Mouse (Mus musculus) midbrain, embryonic 10.5 days (tissue): ENCODE results near the gene Tmtc1. TPM values are rescaled to one million over a fixed set of nuclear protein-coding genes. Genes with fewer than 3 reads are reported as not detected.

Experiments used
- DNase-seq: peaks from one replicate; pipeline ENCODE4 v3.0.0-alpha.2; 2017; ENCODE audit warnings: low spot score
- H3K27ac ChIP-seq: fragments of 300-500 bp; sonication (generic); replicated peaks from 2 replicates; pipeline ENCODE4 v1.5.1; 2016; ENCODE audit warnings: mild to moderate bottlenecking
- H3K27me3 ChIP-seq: fragments of 300-500 bp; sonication (generic); 2 replicates; pipeline ENCODE4 v1.6.1; 2016; ENCODE audit warnings: low read depth, mild to moderate bottlenecking; ENCODE audit not compliant: poor library complexity, severe bottlenecking
- H3K36me3 ChIP-seq: fragments of 300-500 bp; sonication (generic); 2 replicates; pipeline ENCODE4 v1.6.1; 2016; ENCODE audit warnings: mild to moderate bottlenecking, moderate library complexity
- H3K4me1 ChIP-seq: fragments of 300-500 bp; sonication (generic); 2 replicates; pipeline ENCODE4 v1.6.1; 2016
- H3K4me3 ChIP-seq: fragments of 300-500 bp; sonication (generic); 2 replicates; pipeline ENCODE4 v1.5.1; 2016; ENCODE audit warnings: mild to moderate bottlenecking, moderate library complexity
- H3K9me3 ChIP-seq: fragments of 300-500 bp; sonication (generic); replicated peaks from 2 replicates; pipeline ENCODE4 v1.6.1; 2016; ENCODE audit warnings: mild to moderate bottlenecking
- WGBS: fragments of 180-500 bp; shearing (Covaris S2); methylation state at CpG from one replicate; pipeline ENCODE4 v1.1.7; 2016; 5-methylcytosine and 5-hydroxymethylcytosine counted together
- polyA plus RNA-seq: library from polyadenylated mRNA; unstranded; fragments of >200 nt; fragmentation: Nextera tagmentation; extraction: Ambion mirVana; gene quantifications from 2 replicates; pipeline ENCODE4 v1.2.1, GENCODE M21; 2016

Gene Tmtc1
- polyA plus RNA-seq, 1 experiment from 2014 or later, result 0.57 TPM

DNA sequence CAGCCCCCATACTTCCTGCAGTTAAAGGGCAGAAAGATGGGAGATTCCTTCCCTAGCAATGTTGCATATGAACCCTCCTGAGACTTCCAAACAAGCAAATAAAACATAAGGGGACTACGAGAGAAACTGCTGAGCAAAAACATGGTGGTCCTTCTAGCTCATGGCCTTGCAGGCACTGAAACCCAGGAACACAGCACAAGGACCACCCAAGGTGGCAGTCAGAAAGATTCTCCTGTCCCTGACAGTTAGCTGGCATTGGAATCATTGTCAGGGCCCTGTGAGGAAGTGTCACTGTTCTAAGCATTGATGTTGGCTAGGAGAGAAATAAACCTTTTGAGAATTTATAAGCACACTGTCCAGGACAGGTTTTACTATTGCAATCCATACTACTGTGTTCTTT lies 56.2 kb downstream of the Tmtc1 start:
- H3K4me3 ChIP-seq, result no peak overlapping the region
- H3K27me3 ChIP-seq, result no peaks in the 10 kb centered on the region
- no peaks in the 10 kb centered on the region for H3K9me3 ChIP-seq
- no peak overlapping the region for H3K27ac ChIP-seq
- peaks cover 15% of the 10 kb centered on the region for H3K4me1 ChIP-seq
- no peaks in the 10 kb centered on the region for H3K36me3 ChIP-seq
- 66% methylated on average over 1 of the region's 1 CpGs for WGBS
- DNase-seq, result no peak

DNA sequence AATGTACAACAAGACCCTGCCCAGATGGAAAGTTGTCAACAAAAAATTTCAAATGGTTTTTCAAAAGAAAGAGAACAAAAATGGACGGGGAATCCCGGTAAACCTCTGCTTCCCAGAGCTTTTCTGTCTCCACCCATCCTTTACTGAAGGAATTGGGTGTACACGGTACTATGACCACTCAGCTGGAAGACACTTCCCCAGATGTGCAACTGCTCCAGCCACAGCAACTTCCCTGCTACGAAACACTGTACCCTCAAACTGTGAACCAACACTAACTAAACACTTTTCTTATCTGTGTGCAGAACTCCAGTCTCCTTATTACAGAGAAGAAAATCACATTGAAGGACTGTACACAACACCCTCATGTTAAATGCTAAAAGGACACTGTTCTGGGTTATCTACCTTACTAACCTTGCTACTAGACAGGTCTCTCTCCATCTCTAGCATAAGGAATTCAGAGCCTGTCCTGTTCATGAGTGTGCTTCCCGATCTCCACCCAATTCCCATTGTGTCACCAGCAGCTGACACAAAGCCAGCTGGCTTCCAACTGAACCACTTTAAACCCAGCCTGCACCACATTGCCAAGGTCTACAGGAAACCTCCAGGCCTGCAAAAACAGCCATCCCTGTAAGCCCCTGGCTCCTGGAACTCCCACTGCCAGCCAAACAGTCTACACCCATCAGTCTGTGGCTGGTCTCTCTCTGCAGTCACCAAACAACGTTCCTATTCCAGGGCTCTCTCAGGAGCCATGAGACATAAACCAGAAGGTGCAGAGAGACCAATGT lies 59.9 kb downstream of the Tmtc1 start:
- Histone ChIP-seq H3K9me3 (no peaks in the 10 kb centered on the region), H3K27me3 (no peaks in the 10 kb centered on the region), H3K27ac (no peak overlapping the region), H3K36me3 (no peaks in the 10 kb centered on the region), H3K4me1 (peaks cover 4% of the 10 kb centered on the region; the same call in 1 of the 2 replicates), H3K4me3 (no peak overlapping the region)
- DNase-seq, result no peak
- 79% methylated on average over 6 of the region's 6 CpGs for WGBS

DNA sequence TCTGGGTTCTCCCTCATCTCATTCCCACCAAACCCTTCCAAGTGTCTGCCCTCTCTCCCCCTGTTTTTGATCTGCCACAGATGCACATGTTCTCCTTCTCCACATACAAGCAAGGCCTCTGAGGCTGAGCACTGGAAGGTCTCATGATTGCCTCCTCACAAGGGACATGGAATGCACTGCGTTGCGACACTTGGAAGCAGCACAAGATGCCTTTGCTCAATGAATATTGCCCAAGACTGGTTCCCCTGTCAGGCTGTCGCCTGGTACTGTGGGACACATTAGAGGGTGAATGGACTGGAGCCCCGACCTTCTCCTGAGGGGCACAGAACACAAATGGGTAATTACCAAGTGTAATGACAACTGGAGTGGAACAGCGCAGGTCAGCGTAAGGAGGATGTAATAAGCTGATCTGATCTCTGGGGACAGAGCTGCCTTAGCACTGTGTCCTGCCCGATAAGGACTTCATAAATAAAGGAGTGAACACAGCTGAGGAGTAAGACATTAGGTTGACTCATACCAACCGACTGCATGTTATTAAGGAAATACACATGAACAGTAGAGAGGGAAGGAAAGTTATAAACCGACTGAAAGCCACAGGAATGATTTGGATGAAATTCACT lies 62.9 kb downstream of the Tmtc1 start:
- 0 out of 2 replicates have a peak, but pooled peaks cover 4% of the 10 kb centered on the region for H3K9me3 ChIP-seq
- H3K27ac ChIP-seq, result no peak overlapping the region
- peaks cover 4% of the 10 kb centered on the region; the same call in 1 of the 2 replicates for H3K4me1 ChIP-seq
- no peak overlapping the region for H3K4me3 ChIP-seq
- no peaks in the 10 kb centered on the region for H3K36me3 ChIP-seq
- H3K27me3 ChIP-seq, result no peaks in the 10 kb centered on the region
- 80% methylated on average over 9 of the region's 9 CpGs for WGBS
- no peak for DNase-seq

DNA sequence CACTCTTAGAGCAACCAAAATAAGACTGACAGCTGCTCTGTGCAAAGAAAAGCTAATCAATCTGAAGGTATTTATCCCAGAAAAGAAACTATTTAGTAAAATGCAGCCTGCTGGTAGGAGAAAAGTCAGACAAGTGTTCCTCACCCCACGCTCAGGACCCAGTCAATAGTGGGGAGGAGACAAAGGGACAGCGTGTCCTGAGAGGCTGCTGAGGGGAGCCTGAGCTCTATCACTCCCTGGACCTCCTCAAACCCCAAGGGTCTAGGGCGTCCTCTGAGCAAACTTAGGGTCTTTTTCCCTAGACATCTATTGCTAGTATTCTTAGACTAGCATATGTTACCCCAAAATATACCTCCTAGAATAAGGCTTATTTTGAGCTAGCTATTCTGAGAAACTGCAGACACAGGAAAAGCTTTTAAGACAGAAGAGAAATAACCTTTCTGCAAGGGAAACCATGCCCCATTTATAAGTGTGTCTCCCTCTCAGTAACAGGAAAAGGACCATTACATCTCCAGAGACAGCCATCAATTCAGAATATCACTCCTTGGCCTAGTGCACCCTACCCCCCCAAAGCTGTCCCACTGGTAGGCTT lies 68.5 kb downstream of the Tmtc1 start:
- Histone ChIP-seq H3K27me3 (no peaks in the 10 kb centered on the region), H3K36me3 (no peaks in the 10 kb centered on the region), H3K4me1 (no peaks in the 10 kb centered on the region), H3K9me3 (0 out of 2 replicates have a peak, but pooled peaks cover 4% of the 10 kb centered on the region), H3K27ac (no peak overlapping the region), H3K4me3 (no peak overlapping the region)
- DNase-seq, result no peak
- 44% methylated on average over 3 of the region's 3 CpGs for WGBS

GRCm38 (mm10) chr6:148375015-148375414 lies 69.2 kb downstream of the Tmtc1 start:
- Histone ChIP-seq H3K27ac (no peak overlapping the region), H3K36me3 (no peaks in the 10 kb centered on the region), H3K4me3 (no peak overlapping the region), H3K4me1 (no peaks in the 10 kb centered on the region), H3K9me3 (0 out of 2 replicates have a peak, but pooled peaks cover 4% of the 10 kb centered on the region), H3K27me3 (no peaks in the 10 kb centered on the region)
- no peak for DNase-seq
- 79% methylated on average over 3 of the region's 3 CpGs for WGBS

DNA sequence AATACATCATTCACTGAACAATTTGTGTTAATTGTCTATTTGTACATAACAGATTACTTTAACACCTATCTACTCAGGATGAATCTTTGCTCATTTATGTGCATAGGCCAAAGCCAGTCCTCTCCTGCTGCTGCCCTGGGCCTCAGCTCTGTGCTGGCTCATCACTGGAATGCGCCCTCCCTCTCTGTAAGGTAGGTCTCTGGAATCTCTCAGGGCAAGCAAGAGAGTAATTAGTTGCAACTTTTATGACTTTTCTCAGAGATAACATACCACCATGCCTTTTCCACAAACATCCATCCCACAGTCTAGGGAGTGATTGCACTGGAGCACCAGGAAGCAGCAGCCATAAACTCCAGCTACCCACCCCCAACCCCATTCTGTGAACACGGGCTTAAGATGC lies 70.7 kb downstream of the Tmtc1 start:
- 84% methylated on average over 2 of the region's 2 CpGs for WGBS
- no peak for DNase-seq
- H3K9me3 ChIP-seq, result 0 out of 2 replicates have a peak, but pooled peaks cover 4% of the 10 kb centered on the region
- no peak overlapping the region for H3K27ac ChIP-seq
- H3K36me3 ChIP-seq, result no peaks in the 10 kb centered on the region
- H3K4me1 ChIP-seq, result no peaks in the 10 kb centered on the region
- H3K27me3 ChIP-seq, result no peaks in the 10 kb centered on the region
- H3K4me3 ChIP-seq, result no peak overlapping the region

- Histone ChIP-seq H3K4me3 (no peak overlapping the region), H3K27ac (no peak overlapping the region), H3K9me3 (no peaks in the 10 kb centered on the region), H3K27me3 (no peaks in the 10 kb centered on the region), H3K4me1 (peaks cover 5% of the 10 kb centered on the region), H3K36me3 (no peaks in the 10 kb centered on the region)
- DNase-seq, result no peak
Measured at GRCm38 (mm10) chr6:148371223-148371622, 73.0 kb downstream of the Tmtc1 start.

DNA sequence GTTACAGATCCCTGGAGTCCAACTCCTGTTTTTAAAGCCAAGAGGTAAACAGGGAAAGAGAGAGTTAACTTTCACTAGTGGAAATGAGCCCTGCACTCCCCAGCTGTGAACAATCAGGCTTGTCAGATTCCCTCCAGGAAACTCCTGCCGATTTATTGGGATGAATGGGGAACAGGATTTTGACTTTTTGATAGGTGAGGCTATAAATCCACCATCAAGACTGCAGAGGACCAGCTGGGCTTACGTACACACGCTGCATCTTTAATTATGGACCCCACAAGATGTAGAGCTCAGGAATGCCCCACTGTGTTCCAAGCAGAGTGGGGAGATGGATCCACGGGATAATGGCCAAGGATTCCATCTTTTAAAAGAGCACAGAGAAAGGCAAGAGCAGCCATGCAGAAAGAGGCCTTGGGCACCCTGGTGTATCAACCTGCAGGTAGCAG lies 77.1 kb downstream of the Tmtc1 start:
- H3K9me3 ChIP-seq, result no peaks in the 10 kb centered on the region; the same call in 1 of the 2 replicates
- no peaks in the 10 kb centered on the region for H3K27me3 ChIP-seq
- WGBS, result 46% methylated on average over 4 of the region's 4 CpGs
- no peak overlapping the region for H3K4me3 ChIP-seq
- no peak for DNase-seq
- H3K4me1 ChIP-seq, result peaks cover 8% of the 10 kb centered on the region
- no peak overlapping the region for H3K27ac ChIP-seq
- no peaks in the 10 kb centered on the region for H3K36me3 ChIP-seq

GRCm38 (mm10) chr6:148366629-148367028 lies 77.6 kb downstream of the Tmtc1 start:
- no peak overlapping the region for H3K4me3 ChIP-seq
- DNase-seq, result no peak
- H3K4me1 ChIP-seq, result peaks cover 8% of the 10 kb centered on the region
- H3K27me3 ChIP-seq, result no peaks in the 10 kb centered on the region
- H3K9me3 ChIP-seq, result no peaks in the 10 kb centered on the region; the same call in 1 of the 2 replicates
- no peaks in the 10 kb centered on the region for H3K36me3 ChIP-seq
- 94% methylated on average over 1 of the region's 1 CpGs for WGBS
- H3K27ac ChIP-seq, result no peak overlapping the region

GRCm38 (mm10) chr6:148363162-148363561 lies 81.0 kb downstream of the Tmtc1 start:
- H3K4me3 ChIP-seq, result no peak overlapping the region
- H3K36me3 ChIP-seq, result no peaks in the 10 kb centered on the region
- no peak overlapping the region for H3K27ac ChIP-seq
- WGBS, result 100% methylated on average over 1 of the region's 1 CpGs
- peaks cover 17% of the 10 kb centered on the region for H3K4me1 ChIP-seq
- H3K9me3 ChIP-seq, result no peaks in the 10 kb centered on the region; the same call in 1 of the 2 replicates
- H3K27me3 ChIP-seq, result no peaks in the 10 kb centered on the region
- DNase-seq, result no peak

- peaks cover 4% of the 10 kb centered on the region; the same call in 1 of the 2 replicates for H3K36me3 ChIP-seq
- DNase-seq, result no peak
- no peaks in the 10 kb centered on the region; the same call in 1 of the 2 replicates for H3K9me3 ChIP-seq
- 68% methylated on average over 3 of the region's 3 CpGs for WGBS
- H3K4me3 ChIP-seq, result no peak overlapping the region
- no peak overlapping the region for H3K27ac ChIP-seq
- H3K4me1 ChIP-seq, result peaks cover 17% of the 10 kb centered on the region
- H3K27me3 ChIP-seq, result no peaks in the 10 kb centered on the region
Measured at GRCm38 (mm10) chr6:148362475-148362874, 81.7 kb downstream of the Tmtc1 start.

DNA sequence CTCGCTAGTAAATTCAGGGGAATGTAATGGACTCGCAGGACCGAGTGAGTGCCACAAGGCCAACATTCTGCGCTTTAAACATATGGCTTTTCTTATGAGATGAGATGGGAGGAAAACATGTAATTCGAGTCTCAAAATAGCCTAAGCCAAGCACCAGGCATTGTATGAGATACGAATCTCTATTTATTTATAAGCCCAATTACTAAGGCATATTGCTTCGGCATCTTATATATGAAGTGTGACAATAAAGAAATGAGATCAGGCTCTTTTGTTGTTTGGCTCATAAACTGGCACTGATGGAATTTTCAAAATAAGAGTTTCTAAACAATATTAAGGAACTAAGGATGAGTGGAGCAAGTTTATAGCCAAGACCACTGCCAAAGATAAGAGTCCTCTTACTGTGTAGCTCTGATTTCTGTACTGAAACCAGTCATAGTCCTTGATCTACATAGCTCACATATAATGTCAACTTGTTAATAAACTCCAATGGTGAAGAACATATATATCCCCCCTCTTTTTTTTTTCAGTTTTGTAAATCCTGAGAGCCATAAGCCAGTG lies 84.8 kb downstream of the Tmtc1 start:
- Histone ChIP-seq H3K36me3 (peaks cover 26% of the 10 kb centered on the region), H3K4me1 (peaks cover 21% of the 10 kb centered on the region), H3K9me3 (peaks cover 18% of the 10 kb centered on the region), H3K27ac (no peak overlapping the region), H3K4me3 (no peak overlapping the region), H3K27me3 (no peaks in the 10 kb centered on the region)
- 94% methylated on average over 7 of the region's 7 CpGs for WGBS
- no peak for DNase-seq
